Mouse (Mus musculus): ENCODE data around the gene Gnb2.
A peak's percentile ranks its signal among the peaks of the same experiment; 100 is the strongest.

Gene Gnb2

GRCm38 (mm10) chr5:137533117-137533827 lies at the start of gene Gnb2, which contains the start of gene Epo:
Gnb2 (minus strand) TSS chr5:137533510.
Epo (minus strand) TSS chr5:137533242.
- DNase-seq (ENCODE audit: low spot score in 2 of 2) = peak; percentile 94 to 98

- DNase-seq (ENCODE audit: low spot score in 2 of 2) = no peak
Observed at GRCm38 (mm10) chr5:137582702-137583101, 49.4 kb upstream of the Gnb2 start.

- no peak for DNase-seq (ENCODE audit: low spot score in 2 of 2)
Observed at GRCm38 (mm10) chr5:137580246-137580645, 46.9 kb upstream of the Gnb2 start.

GRCm38 (mm10) chr5:137574470-137574901 lies 41.2 kb upstream of the Gnb2 start:
- DNase-seq (ENCODE audit: low spot score in 2 of 2) = peak in 1 of 2 experiments; percentile 42

GRCm38 (mm10) chr5:137570691-137571586 lies 37.6 kb upstream of the Gnb2 start:
- no peak for DNase-seq (ENCODE audit: low spot score in 2 of 2)

- DNase-seq (ENCODE audit: low spot score in 2 of 2) = no peak
Observed at GRCm38 (mm10) chr5:137570181-137570580, 36.9 kb upstream of the Gnb2 start.

GRCm38 (mm10) chr5:137569665-137570064 lies 36.4 kb upstream of the Gnb2 start, which contains the start of gene Tfr2:
Tfr2 (plus strand) TSS chr5:137569840.
- no peak for DNase-seq (ENCODE audit: low spot score in 2 of 2)

GRCm38 (mm10) chr5:137569031-137569430 lies 35.7 kb upstream of the Gnb2 start:
- no peak for DNase-seq (ENCODE audit: low spot score in 2 of 2)

GRCm38 (mm10) chr5:137568223-137568798 lies 35.0 kb upstream of the Gnb2 start:
- DNase-seq (ENCODE audit: low spot score in 2 of 2) = no peak

GRCm38 (mm10) chr5:137566416-137566815 lies 33.1 kb upstream of the Gnb2 start:
- no peak for DNase-seq (ENCODE audit: low spot score in 2 of 2)

GRCm38 (mm10) chr5:137565744-137566143 lies 32.4 kb upstream of the Gnb2 start:
- no peak for DNase-seq (ENCODE audit: low spot score in 2 of 2)

- no peak for DNase-seq (ENCODE audit: low spot score in 2 of 2)
Observed at GRCm38 (mm10) chr5:137562965-137563364, 29.7 kb upstream of the Gnb2 start.

- DNase-seq (ENCODE audit: low spot score in 2 of 2) = no peak
Observed at GRCm38 (mm10) chr5:137561556-137561955, 28.2 kb upstream of the Gnb2 start.

GRCm38 (mm10) chr5:137553898-137554297 lies 20.6 kb upstream of the Gnb2 start:
- DNase-seq (ENCODE audit: low spot score in 2 of 2) = no peak

GRCm38 (mm10) chr5:137553411-137553837 lies 20.1 kb upstream of the Gnb2 start, which contains the start of gene Actl6b:
Actl6b (plus strand) TSS chr5:137553517.
- DNase-seq (ENCODE audit: low spot score in 2 of 2) = peak; percentile 87 to 94

GRCm38 (mm10) chr5:137553000-137553399 lies 19.7 kb upstream of the Gnb2 start:
- DNase-seq (ENCODE audit: low spot score in 2 of 2) = no peak

- no peak for DNase-seq (ENCODE audit: low spot score in 2 of 2)
Observed at GRCm38 (mm10) chr5:137551119-137551518, 17.8 kb upstream of the Gnb2 start.

GRCm38 (mm10) chr5:137549840-137550239 lies 16.5 kb upstream of the Gnb2 start:
- DNase-seq (ENCODE audit: low spot score in 2 of 2) = no peak

GRCm38 (mm10) chr5:137545596-137545995 lies 12.3 kb upstream of the Gnb2 start:
- no peak for DNase-seq (ENCODE audit: low spot score in 2 of 2)

- no peak for DNase-seq (ENCODE audit: low spot score in 2 of 2)
Observed at GRCm38 (mm10) chr5:137544926-137545325, 11.6 kb upstream of the Gnb2 start.

GRCm38 (mm10) chr5:137541768-137542540 lies 8.6 kb upstream of the Gnb2 start:
- DNase-seq (ENCODE audit: low spot score in 2 of 2) = peak in 1 of 2 experiments; percentile 56
